Mouse (Mus musculus) E14TG2a.4 (cell line): ENCODE data around the gene Sdk1.

ENCODE experiments used
- CTCF ChIP-seq: conservative IDR thresholded peaks from 2 replicates; pipeline ENCODE4 v1.5.1; 2014; ENCODE audit warnings: low read length
- NANOG ChIP-seq: IDR thresholded peaks from 2 replicates; pipeline ENCODE4 v1.6.1; 2014; ENCODE audit warnings: borderline replicate concordance, low read length, mixed read lengths

DNA sequence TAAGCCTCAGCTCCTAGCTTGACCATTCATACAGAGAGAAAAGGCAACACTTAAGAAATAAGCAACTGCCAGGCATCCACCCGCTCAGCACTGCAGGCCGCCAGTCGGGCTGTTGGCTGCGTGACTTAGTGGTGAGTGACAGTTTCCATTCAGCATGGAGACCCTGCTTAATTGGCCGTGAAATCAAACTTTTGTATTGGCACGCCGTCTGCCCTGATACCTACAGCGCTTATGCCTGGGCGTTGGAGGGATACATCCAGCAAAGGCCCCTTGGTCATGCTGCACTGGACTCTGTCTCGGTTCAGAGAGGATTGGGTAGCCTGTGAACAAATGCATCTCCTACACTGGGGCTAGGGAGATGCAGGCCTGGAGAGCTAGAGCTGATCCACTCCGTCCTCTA, 938.0 kb downstream of the Sdk1 start:
- TF ChIP-seq CTCF, result no peak
- TF ChIP-seq NANOG, result no peak
